Mouse (Mus musculus) testis, adult 2 months (tissue): ENCODE results near the gene Gm20441.

Experiments
- CTCF ChIP-seq: fragments of 200-500 bp; IDR thresholded peaks from 2 replicates; pipeline ENCODE4 v1.5.1; 2012; ENCODE audit warnings: low read depth, mild to moderate bottlenecking, inconsistent platforms, low read length, moderate library complexity; ENCODE audit not compliant: control insufficient read depth, insufficient read depth, insufficient replicate concordance
- POLR2A ChIP-seq: fragments of 200-500 bp; IDR thresholded peaks from 2 replicates; pipeline ENCODE4 v1.6.1; 2012; ENCODE audit warnings: low read depth, mild to moderate bottlenecking, inconsistent platforms, low read length, moderate library complexity; ENCODE audit not compliant: control insufficient read depth

- TF ChIP-seq POLR2A (no peak), CTCF (no peak)
These were observed 9.1 kb upstream of the Gm20441 start for GRCm38 (mm10) chr10:75789841-75790240.
